Mouse (Mus musculus): ENCODE data around the gene Disp1. TPM values are rescaled to one million over a fixed set of nuclear protein-coding genes. Genes with fewer than 3 reads are reported as not detected.

Gene Disp1
- polyA plus RNA-seq, 1 experiment from 2014 or later = 7.8 TPM

- ATAC-seq (replicated peaks; ENCODE audit: insufficient number of reproducible peaks, insufficient read depth, low FRiP score, low read depth) = no peak
- peaks cover 44% of the 10 kb centered on the region for H3K4me1 ChIP-seq (replicated peaks)
- 80% methylated on average over 2 of the region's 2 CpGs for WGBS
- no peaks in the 10 kb centered on the region for H3K9me3 ChIP-seq (replicated peaks)
- no peaks in the 10 kb centered on the region for H3K27me3 ChIP-seq
- H3K9ac ChIP-seq = no peak overlapping the region
- no peaks in the 10 kb centered on the region for H3K36me3 ChIP-seq
- peak overlapping the region; percentile 40; the same call in 1 of the 2 replicates for H3K27ac ChIP-seq
- H3K4me3 ChIP-seq = no peak overlapping the region
- no peak overlapping the region for H3K4me2 ChIP-seq
Observed at GRCm38 (mm10) chr1:183180301-183181029, 40.9 kb downstream of the Disp1 start.

GRCm38 (mm10) chr1:183179316-183179715 is 42.0 kb downstream of the Disp1 start:
- no peak for ATAC-seq (replicated peaks; ENCODE audit: insufficient number of reproducible peaks, insufficient read depth, low FRiP score, low read depth)
- H3K4me1 ChIP-seq (replicated peaks) = peaks cover 39% of the 10 kb centered on the region
- H3K27ac ChIP-seq = peak overlapping the region; percentile 37
- WGBS = 86% methylated on average over 5 of the region's 5 CpGs
- H3K9me3 ChIP-seq (replicated peaks) = no peaks in the 10 kb centered on the region
- H3K27me3 ChIP-seq = no peaks in the 10 kb centered on the region
- H3K36me3 ChIP-seq = no peaks in the 10 kb centered on the region
- H3K4me2 ChIP-seq = no peak overlapping the region
- no peak overlapping the region for H3K4me3 ChIP-seq
- no peak overlapping the region for H3K9ac ChIP-seq

- H3K4me3 ChIP-seq = no peak overlapping the region
- no peaks in the 10 kb centered on the region for H3K27me3 ChIP-seq
- WGBS = 86% methylated on average over 8 of the region's 8 CpGs
- H3K9ac ChIP-seq = no peak overlapping the region
- H3K4me1 ChIP-seq (replicated peaks) = peaks cover 14% of the 10 kb centered on the region
- no peak overlapping the region for H3K4me2 ChIP-seq
- no peak overlapping the region for H3K27ac ChIP-seq
- no peaks in the 10 kb centered on the region for H3K9me3 ChIP-seq (replicated peaks)
- no peaks in the 10 kb centered on the region for H3K36me3 ChIP-seq
- ATAC-seq (replicated peaks; ENCODE audit: insufficient number of reproducible peaks, insufficient read depth, low FRiP score, low read depth) = no peak
Observed at GRCm38 (mm10) chr1:183175236-183175635, 46.1 kb downstream of the Disp1 start.

- no peak for ATAC-seq (replicated peaks; ENCODE audit: insufficient number of reproducible peaks, insufficient read depth, low FRiP score, low read depth)
- Histone ChIP-seq H3K27me3 (no peaks in the 10 kb centered on the region), H3K36me3 (no peaks in the 10 kb centered on the region), H3K27ac (no peak overlapping the region), H3K9ac (no peak overlapping the region), H3K4me3 (no peak overlapping the region), H3K9me3 (replicated peaks) (no peaks in the 10 kb centered on the region), H3K4me1 (replicated peaks) (peaks cover 8% of the 10 kb centered on the region), H3K4me2 (no peak overlapping the region)
- 86% methylated on average over 5 of the region's 5 CpGs for WGBS
Observed at GRCm38 (mm10) chr1:183171095-183171494, 50.2 kb downstream of the Disp1 start.

- H3K9ac ChIP-seq = no peak overlapping the region
- H3K27me3 ChIP-seq = no peaks in the 10 kb centered on the region
- 74% methylated on average over 6 of the region's 6 CpGs for WGBS
- H3K4me2 ChIP-seq = no peak overlapping the region
- no peak overlapping the region for H3K27ac ChIP-seq
- H3K4me1 ChIP-seq (replicated peaks) = peaks cover 20% of the 10 kb centered on the region
- H3K9me3 ChIP-seq (replicated peaks) = no peaks in the 10 kb centered on the region
- no peak overlapping the region for H3K4me3 ChIP-seq
- ATAC-seq (replicated peaks; ENCODE audit: insufficient number of reproducible peaks, insufficient read depth, low FRiP score, low read depth) = no peak
- H3K36me3 ChIP-seq = no peaks in the 10 kb centered on the region
Observed at GRCm38 (mm10) chr1:183168465-183168864, 52.9 kb downstream of the Disp1 start.

- H3K36me3 ChIP-seq = no peaks in the 10 kb centered on the region
Observed at GRCm38 (mm10) chr1:183167776-183168175, 53.5 kb downstream of the Disp1 start.

GRCm38 (mm10) chr1:183166700-183167099 is 54.6 kb downstream of the Disp1 start:
- no peaks in the 10 kb centered on the region for H3K36me3 ChIP-seq
- no peak overlapping the region for H3K9ac ChIP-seq
- 81% methylated on average over 5 of the region's 5 CpGs for WGBS
- H3K27me3 ChIP-seq = no peaks in the 10 kb centered on the region
- H3K9me3 ChIP-seq (replicated peaks) = no peaks in the 10 kb centered on the region
- H3K27ac ChIP-seq = no peak overlapping the region
- no peak for ATAC-seq (replicated peaks; ENCODE audit: insufficient number of reproducible peaks, insufficient read depth, low FRiP score, low read depth)
- no peak overlapping the region for H3K4me3 ChIP-seq
- peaks cover 20% of the 10 kb centered on the region for H3K4me1 ChIP-seq (replicated peaks)
- H3K4me2 ChIP-seq = no peak overlapping the region

More at GRCm38 (mm10) chr1:183167776-183168175, 53.5 kb downstream of the Disp1 start:
- Histone ChIP-seq H3K9me3 (replicated peaks) (no peaks in the 10 kb centered on the region), H3K9ac (no peak overlapping the region), H3K27ac (no peak overlapping the region), H3K27me3 (no peaks in the 10 kb centered on the region), H3K4me1 (replicated peaks) (peaks cover 20% of the 10 kb centered on the region), H3K4me2 (no peak overlapping the region), H3K4me3 (no peak overlapping the region)
- no peak for ATAC-seq (replicated peaks; ENCODE audit: insufficient number of reproducible peaks, insufficient read depth, low FRiP score, low read depth)
- 71% methylated on average over 12 of the region's 12 CpGs for WGBS

- H3K27ac ChIP-seq = no peak overlapping the region
- H3K4me1 ChIP-seq (replicated peaks) = peaks cover 18% of the 10 kb centered on the region
- no peaks in the 10 kb centered on the region for H3K36me3 ChIP-seq
- 17% methylated on average over 8 of the region's 8 CpGs for WGBS
- H3K4me2 ChIP-seq = no peak overlapping the region
- no peaks in the 10 kb centered on the region for H3K9me3 ChIP-seq (replicated peaks)
- no peaks in the 10 kb centered on the region for H3K27me3 ChIP-seq
- no peak overlapping the region for H3K9ac ChIP-seq
- H3K4me3 ChIP-seq = no peak overlapping the region
- ATAC-seq (replicated peaks; ENCODE audit: insufficient number of reproducible peaks, insufficient read depth, low FRiP score, low read depth) = no peak; the same call in 1 of the 2 replicates
Observed at GRCm38 (mm10) chr1:183164648-183165071, 56.7 kb downstream of the Disp1 start.

- Histone ChIP-seq H3K4me2 (no peak overlapping the region), H3K36me3 (no peaks in the 10 kb centered on the region), H3K4me3 (no peak overlapping the region), H3K27ac (no peak overlapping the region), H3K9ac (no peak overlapping the region), H3K9me3 (replicated peaks) (no peaks in the 10 kb centered on the region), H3K4me1 (replicated peaks) (peaks cover 16% of the 10 kb centered on the region), H3K27me3 (no peaks in the 10 kb centered on the region)
- WGBS = 35% methylated on average over 6 of the region's 6 CpGs
- no peak for ATAC-seq (replicated peaks; ENCODE audit: insufficient number of reproducible peaks, insufficient read depth, low FRiP score, low read depth)
Observed at GRCm38 (mm10) chr1:183164190-183164580, 57.1 kb downstream of the Disp1 start.

- Histone ChIP-seq H3K27ac (no peak overlapping the region), H3K27me3 (no peaks in the 10 kb centered on the region), H3K4me1 (replicated peaks) (peaks cover 16% of the 10 kb centered on the region), H3K9ac (no peak overlapping the region), H3K4me2 (no peak overlapping the region), H3K36me3 (no peaks in the 10 kb centered on the region), H3K4me3 (no peak overlapping the region), H3K9me3 (replicated peaks) (no peaks in the 10 kb centered on the region)
- no peak for ATAC-seq (replicated peaks; ENCODE audit: insufficient number of reproducible peaks, insufficient read depth, low FRiP score, low read depth)
- 73% methylated on average over 5 of the region's 5 CpGs for WGBS
Observed at GRCm38 (mm10) chr1:183163512-183164189, 57.7 kb downstream of the Disp1 start.

- H3K36me3 ChIP-seq = no peaks in the 10 kb centered on the region
- no peak for ATAC-seq (replicated peaks; ENCODE audit: insufficient number of reproducible peaks, insufficient read depth, low FRiP score, low read depth)
Observed at GRCm38 (mm10) chr1:183161057-183161456, 60.3 kb downstream of the Disp1 start.

More at GRCm38 (mm10) chr1:183161057-183161456, 60.3 kb downstream of the Disp1 start:
- H3K27me3 ChIP-seq = no peaks in the 10 kb centered on the region
- H3K9me3 ChIP-seq (replicated peaks) = no peaks in the 10 kb centered on the region
- 77% methylated on average over 11 of the region's 11 CpGs for WGBS
- no peak overlapping the region for H3K4me3 ChIP-seq
- H3K9ac ChIP-seq = no peak overlapping the region
- peaks cover 12% of the 10 kb centered on the region for H3K4me1 ChIP-seq (replicated peaks)
- H3K4me2 ChIP-seq = no peak overlapping the region
- H3K27ac ChIP-seq = no peak overlapping the region

All from heart, embryonic 15.5 days (tissue).